Mouse (Mus musculus) olfactory bulb, adult 2 months (tissue): ENCODE measurements around the gene Lrrc73.

Experiments used
- CTCF ChIP-seq: fragments of 200-500 bp; IDR thresholded peaks from 2 replicates; pipeline ENCODE4 v1.5.1; 2012; ENCODE audit warnings: low read depth, mild to moderate bottlenecking, low read length, moderate library complexity; ENCODE audit not compliant: insufficient read depth
- POLR2A ChIP-seq: fragments of 200-500 bp; IDR thresholded peaks from 2 replicates; pipeline ENCODE4 v1.6.1; 2012; ENCODE audit warnings: mild to moderate bottlenecking, low read depth, low read length, moderate library complexity; ENCODE audit not compliant: insufficient read depth

DNA sequence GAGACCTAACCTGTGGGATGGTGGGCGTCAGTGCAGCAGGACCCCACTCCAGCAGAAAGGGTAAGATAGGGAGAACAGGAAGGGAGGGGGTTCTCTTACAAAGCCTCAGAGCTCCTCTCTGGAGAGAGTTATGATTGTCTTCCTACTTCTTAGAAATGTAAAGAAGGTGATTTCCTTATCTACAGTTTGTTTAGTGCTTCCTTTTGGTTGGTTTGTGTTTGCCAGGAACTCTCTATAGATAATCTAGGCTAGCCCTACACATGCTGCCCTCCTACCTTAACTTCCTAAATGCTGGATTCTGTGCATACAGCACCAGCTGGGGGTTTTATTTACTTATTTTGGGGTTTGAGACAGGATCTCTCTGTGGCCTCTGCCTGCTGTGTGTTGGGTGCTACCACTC is 17.3 kb upstream of the Lrrc73 start:
- TF ChIP-seq POLR2A, result no peak
- TF ChIP-seq CTCF, result no peak
